Mouse (Mus musculus): ENCODE results near the gene Sppl2c.

- TF ChIP-seq CTCF (IDR thresholded peaks at IDR 0.05; ENCODE audit: low read depth, low read length) (no peak), POLR2A (IDR thresholded peaks at IDR 0.05; ENCODE audit: insufficient read depth, low read length) (no peak)
These were observed 25.0 kb upstream of the Sppl2c start for GRCm38 (mm10) chr11:104161153-104161552.
